Mouse (Mus musculus): Measurements from ENCODE around the gene Kcnj12.
A peak's percentile ranks its signal among the peaks of the same experiment; 100 is the strongest.

Gene Kcnj12

GRCm38 (mm10) chr11:61059691-61060457 lies 37.5 kb downstream of the Kcnj12 start:
- no peak for DNase-seq (ENCODE audit: low spot score in 2 of 2)

DNA sequence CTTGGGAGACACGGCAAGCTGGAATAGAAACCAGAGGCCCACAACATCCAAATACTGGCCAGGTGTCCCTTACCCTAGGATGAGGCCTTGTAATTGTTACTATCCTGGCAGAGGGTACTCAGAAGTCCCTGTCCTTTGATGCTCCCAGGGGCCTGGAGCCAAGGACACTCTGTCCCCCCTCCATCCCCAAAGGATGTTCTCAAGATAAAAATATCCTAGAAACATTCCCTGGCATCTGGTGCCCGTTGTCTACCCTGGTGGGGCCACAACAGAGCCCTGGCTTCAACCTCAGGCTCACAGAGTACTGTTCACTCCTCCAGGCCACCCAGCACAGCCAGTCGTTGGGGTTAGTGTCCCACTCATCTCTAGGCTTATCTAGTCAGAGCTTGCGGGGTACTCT lies 38.3 kb downstream of the Kcnj12 start:
- DNase-seq (ENCODE audit: low spot score in 2 of 2) = no peak

DNA sequence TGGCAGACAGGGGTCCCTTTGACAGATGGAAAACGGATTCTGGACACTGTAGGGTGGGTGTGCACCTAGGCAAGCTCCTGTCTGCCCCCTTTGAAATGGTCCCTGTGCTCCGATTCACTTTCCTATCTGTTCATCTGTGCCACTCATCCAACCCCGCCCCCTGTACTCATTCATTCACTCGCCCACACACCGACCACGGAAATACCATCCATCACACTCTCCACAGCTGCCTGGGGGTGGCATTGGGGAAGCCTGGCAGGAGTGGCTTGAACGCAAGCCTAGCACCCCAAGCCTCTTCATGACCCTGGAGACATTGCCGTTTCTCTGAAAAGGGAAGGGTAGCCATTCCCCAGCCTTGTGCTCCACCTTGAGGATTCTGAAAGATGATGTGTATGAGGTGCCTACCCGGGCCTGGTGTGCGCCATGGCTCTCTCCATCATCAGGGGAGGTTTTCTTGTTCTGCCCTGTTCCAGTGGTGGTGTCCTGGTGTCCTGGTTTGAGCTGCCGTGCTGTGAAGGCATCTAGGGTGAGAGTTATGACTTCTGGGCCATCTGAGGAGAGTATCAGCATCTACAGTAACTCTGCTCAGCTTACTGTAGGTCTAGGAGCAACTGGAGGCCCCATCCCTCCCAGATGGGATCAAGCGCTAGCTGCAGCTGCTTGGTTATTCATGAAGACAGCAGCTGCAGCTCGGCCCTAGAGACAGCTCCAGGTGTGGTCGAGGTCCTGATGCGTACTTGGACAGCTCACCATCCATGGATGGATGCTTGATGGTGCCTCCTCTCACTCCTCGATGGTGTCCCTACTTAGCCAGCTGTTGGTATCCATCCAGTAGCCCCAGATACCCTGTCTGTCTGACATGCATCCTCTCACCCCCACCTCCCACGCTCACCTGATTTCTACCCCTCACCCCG lies 40.4 kb downstream of the Kcnj12 start:
- no peak for DNase-seq (ENCODE audit: low spot score in 2 of 2)

DNA sequence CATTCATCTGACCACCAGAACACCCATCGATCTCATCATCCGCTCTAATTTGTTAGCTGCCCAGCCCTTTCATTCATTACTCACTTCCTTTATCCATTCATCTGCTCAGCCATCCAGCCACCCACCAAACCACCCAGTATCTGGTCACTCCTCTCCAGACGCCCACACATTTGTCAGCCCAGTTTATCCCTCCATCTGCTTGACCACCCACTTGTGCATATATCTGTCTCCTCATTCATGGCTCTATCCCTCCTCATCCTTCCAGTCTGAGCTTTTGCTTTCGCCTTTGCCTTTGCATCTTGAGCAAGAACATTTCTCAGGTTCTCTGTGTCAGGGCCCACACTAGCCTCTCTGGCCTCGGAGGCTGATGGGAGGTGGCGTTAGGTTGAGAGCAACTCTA lies 41.1 kb downstream of the Kcnj12 start:
- DNase-seq (ENCODE audit: low spot score in 2 of 2) = no peak

DNA sequence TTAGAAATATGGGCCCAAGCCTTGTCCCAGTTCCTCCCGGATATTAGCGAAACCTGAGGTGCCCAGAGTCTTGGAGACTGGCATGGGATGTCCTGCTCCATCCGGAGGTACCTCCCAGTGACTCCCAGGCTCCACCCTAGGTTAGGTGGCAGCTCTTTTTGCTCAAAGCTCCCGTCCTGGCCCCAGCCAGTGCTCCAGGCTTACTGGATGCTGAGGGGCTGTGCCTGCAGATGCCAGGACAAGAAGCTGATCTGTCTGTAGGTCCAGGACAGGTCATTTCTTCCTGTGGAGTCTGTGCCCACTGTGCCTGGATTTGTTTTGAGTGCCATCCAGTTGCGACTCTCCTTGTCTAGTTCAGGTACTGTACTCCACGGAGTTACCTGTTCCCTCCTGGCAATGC lies 43.3 kb downstream of the Kcnj12 start:
- DNase-seq (ENCODE audit: low spot score in 2 of 2) = no peak

GRCm38 (mm10) chr11:61067133-61067835 lies 44.9 kb downstream of the Kcnj12 start:
- DNase-seq (ENCODE audit: low spot score in 2 of 2) = no peak

- DNase-seq (ENCODE audit: low spot score in 2 of 2) = no peak
These were observed 46.5 kb downstream of the Kcnj12 start for GRCm38 (mm10) chr11:61068866-61069265.

GRCm38 (mm10) chr11:61069645-61070044 lies 47.3 kb downstream of the Kcnj12 start:
- no peak for DNase-seq (ENCODE audit: low spot score in 2 of 2)

GRCm38 (mm10) chr11:61074646-61075317 lies 52.4 kb downstream of the Kcnj12 start:
- no peak for DNase-seq (ENCODE audit: low spot score in 2 of 2)

DNA sequence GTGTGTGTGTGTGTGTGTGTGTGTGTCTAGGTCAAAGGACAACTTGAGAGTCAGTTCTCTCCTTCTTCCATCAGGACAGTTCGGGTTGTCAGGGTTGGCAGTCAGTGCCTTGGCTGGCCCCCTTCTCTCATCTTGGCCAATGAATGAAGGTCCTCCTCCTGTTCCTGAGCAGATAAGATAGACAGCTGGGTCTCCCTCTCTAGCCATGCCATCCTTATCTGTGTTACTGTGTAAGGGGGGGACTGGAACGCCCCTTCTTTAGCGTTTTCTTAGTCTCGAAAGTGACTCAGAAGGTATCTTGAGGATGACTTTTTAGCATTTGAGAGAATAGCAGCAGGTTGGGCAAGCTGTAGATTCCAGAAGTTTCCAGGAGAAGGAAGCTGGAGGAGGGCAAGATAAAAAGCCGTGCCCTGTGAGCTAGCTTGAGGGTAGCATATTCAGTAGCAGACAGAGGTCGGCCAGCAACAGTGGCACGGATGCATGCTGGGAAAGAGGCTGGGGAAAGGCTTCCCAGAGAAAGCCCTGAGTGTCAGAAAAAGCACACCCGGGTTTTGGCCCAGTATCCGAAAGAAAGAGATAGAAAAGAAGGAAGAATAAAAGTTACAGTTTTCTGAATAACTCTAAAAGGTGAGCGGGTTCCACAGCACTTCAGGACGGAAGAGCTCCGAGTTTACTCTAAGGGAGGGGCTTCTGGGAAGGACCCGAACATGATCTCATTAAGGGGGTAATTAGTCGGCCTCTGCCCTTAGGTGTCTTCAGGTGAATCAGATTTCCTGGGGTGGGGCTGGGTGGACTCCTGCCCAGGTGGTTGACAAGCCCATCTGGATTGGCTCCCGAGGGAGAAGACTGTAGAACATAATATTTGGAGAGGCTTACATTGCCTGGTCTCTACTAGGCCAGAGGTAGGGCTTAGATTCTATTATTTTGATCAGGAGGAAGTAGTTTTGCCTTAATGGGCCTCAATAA lies 53.3 kb downstream of the Kcnj12 start:
- DNase-seq (ENCODE audit: low spot score in 2 of 2) = no peak

DNA sequence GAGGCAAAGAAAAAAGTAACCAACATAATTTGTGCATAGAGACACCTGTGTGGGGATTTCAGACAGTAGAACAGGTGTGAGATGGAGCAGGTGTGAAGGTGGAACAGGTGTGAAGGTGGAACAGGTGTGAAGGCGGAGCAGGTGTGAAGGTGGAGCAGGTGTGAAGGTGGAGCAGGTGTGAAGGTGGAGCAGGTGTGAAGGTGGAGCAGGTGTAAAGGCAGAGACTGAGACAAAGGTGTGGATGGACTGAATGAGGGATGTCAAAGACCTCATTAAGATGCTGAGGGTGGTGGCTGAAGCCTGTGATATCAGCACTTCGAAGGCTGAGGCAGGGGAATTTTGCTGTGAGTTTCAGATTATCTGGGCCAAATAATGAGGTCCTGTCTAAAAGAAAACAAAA lies 59.3 kb downstream of the Kcnj12 start:
- DNase-seq (ENCODE audit: low spot score in 2 of 2) = no peak

DNA sequence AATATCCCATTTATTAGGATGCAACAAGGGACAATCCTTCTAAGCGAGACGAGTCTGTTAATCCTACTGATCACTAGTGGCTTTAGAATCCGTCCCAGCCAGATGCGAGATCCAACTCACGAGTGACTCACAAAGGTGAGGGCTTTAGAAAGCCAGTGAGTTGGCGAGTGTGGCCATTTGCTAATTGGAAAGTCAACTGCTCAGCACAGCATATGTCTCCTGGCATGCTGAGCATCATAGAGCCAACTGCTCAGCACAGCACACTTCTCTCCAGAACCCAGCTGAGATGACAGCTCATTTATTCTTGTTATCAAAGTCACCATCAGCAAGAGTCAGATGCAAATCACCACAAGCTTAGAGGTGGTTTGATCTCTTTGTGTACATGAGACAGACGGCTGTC lies 67.8 kb downstream of the Kcnj12 start:
- no peak for DNase-seq (ENCODE audit: low spot score in 2 of 2)

DNA sequence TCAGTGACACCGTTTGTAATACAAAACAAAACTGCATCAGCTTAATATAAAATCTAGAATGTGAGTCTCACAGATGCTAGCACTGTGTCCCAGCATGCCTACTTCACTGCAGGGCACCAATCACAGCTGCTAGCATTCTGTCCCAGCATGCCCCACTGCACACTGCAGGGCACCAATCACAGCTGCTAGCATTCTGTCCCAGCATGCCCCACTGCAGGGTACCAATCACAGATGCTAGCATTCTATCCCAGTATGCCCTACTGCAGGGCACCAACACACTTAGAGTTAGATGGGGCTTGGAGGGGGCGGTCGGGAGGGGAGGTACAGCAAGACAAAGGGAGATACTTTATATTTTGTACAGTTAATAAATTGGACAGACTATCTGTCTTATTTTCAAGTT lies 68.8 kb downstream of the Kcnj12 start:
- DNase-seq (ENCODE audit: low spot score in 2 of 2) = no peak

- peak; percentile 29 to 74 for DNase-seq (ENCODE audit: low spot score in 2 of 2)
These were observed 69.4 kb downstream of the Kcnj12 start for GRCm38 (mm10) chr11:61091642-61092262.

- DNase-seq (ENCODE audit: low spot score in 2 of 2) = no peak
These were observed 75.7 kb downstream of the Kcnj12 start for GRCm38 (mm10) chr11:61098046-61098445.

GRCm38 (mm10) chr11:61102397-61103339 lies 80.3 kb downstream of the Kcnj12 start:
- DNase-seq (ENCODE audit: low spot score in 2 of 2) = no peak

DNA sequence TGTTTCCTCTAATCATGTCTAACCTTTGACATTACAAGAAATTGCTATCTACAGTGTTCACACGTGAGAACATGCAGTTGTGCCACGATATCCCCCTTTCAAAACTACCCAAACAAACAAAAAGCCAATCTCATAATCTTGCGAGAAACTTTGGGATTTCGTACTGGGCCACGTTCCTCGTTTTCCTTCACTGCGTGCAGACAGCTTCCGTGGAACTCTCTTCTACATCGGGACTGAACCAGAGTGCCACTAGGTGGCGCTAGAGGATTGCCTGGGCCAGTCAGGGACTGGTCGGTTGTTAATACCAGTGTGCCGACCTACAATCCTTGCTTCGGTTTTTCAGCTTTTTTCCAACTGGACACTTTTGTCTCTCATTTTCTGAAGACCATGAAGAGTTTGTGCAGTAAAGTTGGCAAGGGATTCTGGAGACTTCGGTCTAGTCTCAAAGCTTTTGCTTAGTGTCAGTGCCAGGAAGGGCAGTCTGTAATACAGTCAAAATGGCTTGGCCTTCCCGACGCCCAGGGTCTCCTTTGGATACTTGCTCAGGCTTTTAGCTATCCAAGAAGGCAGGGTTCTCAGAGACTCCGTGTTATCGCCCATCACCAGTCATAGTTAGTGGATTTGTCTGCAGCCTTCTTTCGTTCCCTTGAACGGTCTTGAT lies 82.0 kb downstream of the Kcnj12 start:
- peak; percentile 73 to 88 for DNase-seq (ENCODE audit: low spot score in 2 of 2)

GRCm38 (mm10) chr11:61108911-61109361 lies 86.6 kb downstream of the Kcnj12 start:
- peak; percentile 39 to 51 for DNase-seq (ENCODE audit: low spot score in 2 of 2)
